ENCODE assay signal across 25 mouse cellular contexts in genomic region chr5:149402029-149402428, GRCm38 (mm10). TPM values are rescaled to one million over a fixed set of nuclear protein-coding genes. Genes with fewer than 3 reads are reported as not detected.
DNase-seq lines count a peak whose midpoint lies in the region; ATAC-seq and TF ChIP-seq lines count a peak whose summit lies in the region.
"Had no signal": no experiment of that assay in that cellular context is flagged by ENCODE, and none has a peak within 500 bp of the region (broad histone marks: within the 10 kb centered on the region; RNA-seq: fewer than 3 reads in every experiment).

No protein-coding gene starts in this region.

- TF ChIP-seq EP300 in stomach, postnatal 0 days (optimal IDR thresholded peaks at IDR 0.05): no peak

- TF ChIP-seq POLR2A in lung, adult 2 months (IDR thresholded peaks at IDR 0.05; ENCODE audit: borderline replicate concordance, extremely low read depth, low read depth, low read length): no peak

- no peak overlapping the region for H3K27ac ChIP-seq in lung, embryonic 14.5 days (ENCODE audit: low read depth)
- no peak overlapping the region for H3K27ac ChIP-seq in stomach, postnatal 0 days (replicated peaks)
- H3K27ac ChIP-seq: embryonic facial prominence, embryonic 10.5 days; embryonic facial prominence, embryonic 13.5 days; forebrain, embryonic 12.5 days; forebrain, embryonic 15.5 days; heart, embryonic 13.5 days; hindbrain, embryonic 14.5 days; hindbrain, postnatal 0 days had no signal

- H3K27me3 ChIP-seq in lung, embryonic 14.5 days (ENCODE audit: insufficient read depth, low read length): no peaks in the 10 kb centered on the region
- no peaks in the 10 kb centered on the region for H3K27me3 ChIP-seq in stomach, postnatal 0 days (ENCODE audit: control insufficient read depth, insufficient read depth, low read length)
- H3K27me3 ChIP-seq: forebrain, embryonic 12.5 days; forebrain, embryonic 15.5 days; heart, embryonic 13.5 days had no signal

- no peaks in the 10 kb centered on the region for H3K9me3 ChIP-seq in lung, embryonic 14.5 days (ENCODE audit: low read depth, low read length)
- H3K9me3 ChIP-seq in stomach, postnatal 0 days (ENCODE audit: control insufficient read depth, low read length): no peaks in the 10 kb centered on the region
- H3K9me3 ChIP-seq: forebrain, embryonic 15.5 days had no signal

- H3K4me2 ChIP-seq in lung, embryonic 14.5 days: no peak overlapping the region
- no peak overlapping the region for H3K4me2 ChIP-seq in stomach, postnatal 0 days (replicated peaks; ENCODE audit: low read depth)
- H3K4me2 ChIP-seq: embryonic facial prominence, embryonic 13.5 days; forebrain, embryonic 12.5 days; forebrain, embryonic 15.5 days; heart, embryonic 13.5 days; hindbrain, embryonic 14.5 days had no signal

- H3K36me3 ChIP-seq in lung, embryonic 14.5 days (ENCODE audit: insufficient read depth): no peaks in the 10 kb centered on the region
- no peaks in the 10 kb centered on the region for H3K36me3 ChIP-seq in stomach, postnatal 0 days (ENCODE audit: control insufficient read depth, insufficient read depth, low read length)
- H3K36me3 ChIP-seq: embryonic facial prominence, embryonic 10.5 days; embryonic facial prominence, embryonic 13.5 days; forebrain, embryonic 12.5 days; forebrain, embryonic 15.5 days; heart, embryonic 13.5 days had no signal

- peak; percentile 50 for DNase-seq in lung, embryonic 14.5 days
- DNase-seq in lung, adult 2 months: no peak
- DNase-seq in lung, postnatal 10 days: peak; percentile 25
- DNase-seq in lung, postnatal 14 days: no peak
- DNase-seq in stomach, postnatal 0 days (ENCODE audit: low spot score): no peak
- DNase-seq in kidney, postnatal 14 days: no peak
- DNase-seq: adrenal gland, adult 2 months; adrenal gland, postnatal 14 days; cerebellum, adult 11-12 months; cerebellum, adult 8-10 months; cerebellum, postnatal 10 days; cerebellum, postnatal 36 days; embryo, embryonic 11 days; gastrocnemius, postnatal 10 days; heart, postnatal 14 days; heart, postnatal 4 days had no signal

- no peak for ATAC-seq in lung, embryonic 14.5 days (ENCODE audit: insufficient read depth)
- ATAC-seq in stomach, postnatal 0 days (ENCODE audit: low FRiP score, low TSS enrichment): 0 out of 2 replicates have a peak, but pooled peaks have one; percentile 31
- ATAC-seq: CD4-positive, CD25-positive, alpha-beta regulatory T cell, adult 4 months; forebrain, embryonic 15.5 days; hindbrain, postnatal 0 days had no signal

- H3K4me1 ChIP-seq in lung, embryonic 14.5 days (ENCODE audit: insufficient read depth): peaks cover 6% of the 10 kb centered on the region
- H3K4me1 ChIP-seq in lung, adult 2 months (ENCODE audit: control insufficient read depth, insufficient read depth, low read length): no peaks in the 10 kb centered on the region
- no peaks in the 10 kb centered on the region for H3K4me1 ChIP-seq in stomach, postnatal 0 days (replicated peaks; ENCODE audit: control insufficient read depth, insufficient read depth)
- H3K4me1 ChIP-seq: forebrain, embryonic 12.5 days had no signal

- 37% methylated on average over 10 of the region's 10 CpGs for WGBS in lung, embryonic 14.5 days
- 37% methylated on average over 10 of the region's 10 CpGs for WGBS in lung, adult 2 months
- 46% methylated on average over 10 of the region's 10 CpGs for WGBS in stomach, postnatal 0 days

- no peak for TF ChIP-seq CTCF in lung, embryonic 14.5 days (IDR thresholded peaks at IDR 0.05; ENCODE audit: low read depth)
- no peak for TF ChIP-seq CTCF in lung, adult 2 months (IDR thresholded peaks at IDR 0.05; ENCODE audit: insufficient read depth, low read length)
- TF ChIP-seq CTCF in stomach, postnatal 0 days (IDR thresholded peaks at IDR 0.05; ENCODE audit: low read depth): no peak

- H3K4me3 ChIP-seq in lung, embryonic 14.5 days (ENCODE audit: low read depth, low read length): no peak overlapping the region
- H3K4me3 ChIP-seq in lung, adult 2 months (replicated peaks; ENCODE audit: extremely low read depth, low read depth, low read length): no peak overlapping the region
- H3K4me3 ChIP-seq in stomach, postnatal 0 days (ENCODE audit: low read depth, low read length): no peak overlapping the region
- H3K4me3 ChIP-seq: embryonic facial prominence, embryonic 10.5 days; embryonic facial prominence, embryonic 13.5 days; erythroblast, embryonic 14.5 days; forebrain, embryonic 12.5 days; forebrain, embryonic 15.5 days; heart, embryonic 13.5 days had no signal

- no peak overlapping the region for H3K9ac ChIP-seq in lung, embryonic 14.5 days
- no peak overlapping the region for H3K9ac ChIP-seq in stomach, postnatal 0 days (ENCODE audit: low read length)
- H3K9ac ChIP-seq: embryonic facial prominence, embryonic 13.5 days; forebrain, embryonic 12.5 days; forebrain, embryonic 15.5 days; heart, embryonic 13.5 days; hindbrain, embryonic 14.5 days had no signal

RNA-seq across cellular contexts. Expression of gene Medag, which starts 9.5 kb away (rescaled TPM):
- polyA plus RNA-seq in lung, embryonic 14.5 days (2014; fragmentation: Nextera tagmentation; extraction: Ambion mirVana): 1.2 and 1.6 TPM in 2 replicates
- 5.2 and 7.1 TPM in 2 replicates for polyA plus RNA-seq in lung, adult 2 months (2012; rRNA removed)
- 3.4 and 4.1 TPM in 2 replicates for polyA plus RNA-seq in stomach, postnatal 0 days (2015; fragmentation: Nextera tagmentation; extraction: Ambion mirVana)
- polyA plus RNA-seq: erythroblast, embryonic 14.5 days had no signal

RNA-seq across cellular contexts. Expression of gene Tex26, which starts 37.4 kb away (rescaled TPM):
- 0.64 and 1.0 TPM in 2 replicates for polyA plus RNA-seq in lung, embryonic 14.5 days (2014; fragmentation: Nextera tagmentation; extraction: Ambion mirVana)
- polyA plus RNA-seq in lung, adult 2 months (2012; rRNA removed): 0.91 and 1.5 TPM in 2 replicates
- 0.27 and 0.61 TPM in 2 replicates for polyA plus RNA-seq in stomach, postnatal 0 days (2015; fragmentation: Nextera tagmentation; extraction: Ambion mirVana)
- polyA plus RNA-seq: adrenal gland, adult 2 months; CD4-positive, CD25-positive, alpha-beta regulatory T cell, adult 4 months; erythroblast, embryonic 14.5 days had no signal

Comparison
In these comparisons a context has a peak if more than half of its experiments do, and no peak if none do; other contexts are left out.
1. DNase-seq: peak in lung, embryonic 14.5 days (single experiment) and lung, postnatal 10 days (single experiment); none in lung, adult 2 months (single experiment), lung, postnatal 14 days (single experiment), stomach, postnatal 0 days (single experiment) and kidney, postnatal 14 days (single experiment).